In the genomic region with DNA sequence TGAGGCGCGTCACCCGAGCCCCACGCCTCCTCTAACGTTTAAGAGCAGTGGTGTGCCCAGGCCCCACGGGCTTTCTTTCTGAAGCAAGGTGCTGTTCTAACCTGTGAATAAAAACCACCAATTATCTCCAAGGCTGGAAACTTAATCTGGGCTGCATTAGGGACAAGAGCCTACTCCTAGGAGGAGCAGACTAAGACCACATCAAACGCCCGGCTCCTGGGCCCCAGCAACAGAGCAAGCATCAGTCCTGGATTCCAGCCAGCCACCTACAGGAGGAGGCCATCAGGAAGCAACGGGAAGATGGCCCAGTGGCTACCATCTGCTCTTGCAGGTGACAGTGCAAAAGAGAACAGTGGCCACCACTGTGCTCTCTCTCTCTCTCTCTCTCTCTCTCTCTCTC, we compare ENCODE assay signal across 28 mouse cellular contexts. TPM values are rescaled to one million over a fixed set of nuclear protein-coding genes. Genes with fewer than 3 reads are reported as not detected.
DNase-seq lines count a peak whose midpoint lies in the region.
"Had no signal": no experiment of that assay in that cellular context is flagged by ENCODE, and none has a peak within 500 bp of the region (broad histone marks: within the 10 kb centered on the region; RNA-seq: fewer than 3 reads in every experiment).

No protein-coding gene starts in this region.

- DNase-seq in MN1 (ENCODE audit: low spot score): peak; percentile 31
- DNase-seq in brain, adult 2 months (ENCODE audit: low read depth, low spot score): peak; percentile 95
- DNase-seq in cerebellum, adult 9-10 months: peak; percentile 85
- peak; percentile 70 to 76 for DNase-seq in cerebellum, postnatal 36 days
- no peak for DNase-seq in adrenal gland, adult (ENCODE audit: inconsistent age in 2 of 2, low spot score in 1 of 2)
- no peak for DNase-seq in frontal cortex, adult 2 months (ENCODE audit: extremely low spot score in 1 of 2, low spot score in 1 of 2)
- no peak for DNase-seq in kidney, adult 11 months
- DNase-seq: adrenal gland, adult 8-10 months; B cell, adult 2 months; embryo, embryonic 11 days; gastrocnemius, postnatal 36 days; heart, adult 18-20 months; heart, postnatal 36 days; kidney, postnatal 25 days; liver, postnatal 0 days; lung, postnatal 36 days; retina, postnatal 1 day; right cerebral cortex, postnatal 14 days; thymus, postnatal 25 days had no signal

RNA-seq across cellular contexts. Expression of gene Tpcn2, which starts 33.6 kb away (rescaled TPM):
- polyA plus RNA-seq in frontal cortex, adult 2 months (2012; rRNA removed): 7.2 and 8.2 TPM in 2 replicates

RNA-seq across cellular contexts. Expression of gene 1810010D01Rik, which starts 42.3 kb away (rescaled TPM):
- polyA plus RNA-seq in frontal cortex, adult 2 months (2012; rRNA removed): 2.1 and 2.7 TPM in 2 replicates
- polyA plus RNA-seq: activated CD4-positive, CD25-positive, alpha-beta regulatory T cell, adult 4 months; forebrain, embryonic 14.5 days; heart, embryonic 11.5 days; heart, embryonic 16.5 days; hindbrain, postnatal 0 days; kidney, embryonic 14.5 days; liver, postnatal 0 days; lung, embryonic 16.5 days; neural tube, embryonic 14.5 days had no signal

RNA-seq across cellular contexts. Expression of gene Mrgprf, which starts 50.4 kb away (rescaled TPM):
- 1.8 and 2.5 TPM in 2 replicates for polyA plus RNA-seq in frontal cortex, adult 2 months (2012; rRNA removed)
- polyA plus RNA-seq: activated CD4-positive, CD25-positive, alpha-beta regulatory T cell, adult 4 months; liver, embryonic 12.5 days had no signal

Comparison
In these comparisons a context has a peak if more than half of its experiments do, and no peak if none do; other contexts are left out.
1. DNase-seq: peak in MN1 (single experiment), brain, adult 2 months (single experiment), cerebellum, adult 9-10 months (single experiment) and cerebellum, postnatal 36 days (2 of 2); none in adrenal gland, adult (0 of 2), frontal cortex, adult 2 months (0 of 2) and kidney, adult 11 months (single experiment).